In genomic region chr5:8244696-8245095, GRCm38 (mm10) we compare ENCODE assay signal across 20 mouse cellular contexts.
DNase-seq lines count a peak whose midpoint lies in the region; TF ChIP-seq lines count a peak whose summit lies in the region.
"Had no signal": no experiment of that assay in that cellular context is flagged by ENCODE, and none has a peak within 500 bp of the region (broad histone marks: within the 10 kb centered on the region; RNA-seq: fewer than 3 reads in every experiment).

No protein-coding gene starts in this region.

- no peaks in the 10 kb centered on the region for H3K9me3 ChIP-seq in CH12.LX (replicated peaks; ENCODE audit: low read length)
- H3K9me3 ChIP-seq: embryonic facial prominence, embryonic 13.5 days; embryonic facial prominence, embryonic 15.5 days; forebrain, embryonic 10.5 days; forebrain, embryonic 12.5 days; G1E had no signal

- TF ChIP-seq CTCF in CH12.LX (conservative IDR thresholded peaks at IDR 0.05 in 1 of 2, IDR thresholded peaks at IDR 0.05 in 1 of 2; ENCODE audit: low read depth in 2 of 2, low read length in 2 of 2) = no peak

- no peak overlapping the region for H3K9ac ChIP-seq in CH12.LX (ENCODE audit: insufficient read depth, low read depth)
- H3K9ac ChIP-seq: embryonic facial prominence, embryonic 13.5 days; embryonic facial prominence, embryonic 15.5 days; forebrain, embryonic 12.5 days had no signal

- no peak overlapping the region for H3K27ac ChIP-seq in CH12.LX (ENCODE audit: insufficient read depth, low read depth)
- H3K27ac ChIP-seq: embryonic facial prominence, embryonic 13.5 days; embryonic facial prominence, embryonic 15.5 days; forebrain, embryonic 10.5 days; forebrain, embryonic 12.5 days had no signal

- in situ Hi-C loops in CH12.LX (cut with MboI; ENCODE audit: low pct_ligation_motif_present, low pct_unique_long_range_greater_than_20kb, low sequenced_read_pairs) = no loop called here

- no peak for TF ChIP-seq POLR2A in CH12.LX (IDR thresholded peaks at IDR 0.05; ENCODE audit: low read depth, low read length)

- TF ChIP-seq EP300 in CH12.LX (IDR thresholded peaks at IDR 0.05; ENCODE audit: low read length) = peak; percentile 82

- H3K36me3 ChIP-seq in CH12.LX (replicated peaks in 1 of 2; ENCODE audit: control insufficient read depth in 1 of 2, insufficient read depth in 1 of 2, low read length in 1 of 2) = no peaks in the 10 kb centered on the region
- H3K36me3 ChIP-seq: embryonic facial prominence, embryonic 13.5 days; embryonic facial prominence, embryonic 15.5 days; forebrain, embryonic 10.5 days; forebrain, embryonic 12.5 days; G1E had no signal

- peaks cover 0 to 2% of the 10 kb centered on the region in 2 experiments; a peak in 1 of 4 replicates for H3K4me1 ChIP-seq in CH12.LX (ENCODE audit: control insufficient read depth in 1 of 2, insufficient read depth in 2 of 2)
- H3K4me1 ChIP-seq: embryonic facial prominence, embryonic 13.5 days; embryonic facial prominence, embryonic 15.5 days; forebrain, embryonic 12.5 days had no signal

- no peak overlapping the region; the same call in 1 of the 2 replicates for H3K4me2 ChIP-seq in CH12.LX (ENCODE audit: insufficient read depth, low read depth, poor library complexity, severe bottlenecking)
- H3K4me2 ChIP-seq: embryonic facial prominence, embryonic 13.5 days; embryonic facial prominence, embryonic 15.5 days; forebrain, embryonic 12.5 days had no signal

- TF ChIP-seq RAD21 in CH12.LX (IDR thresholded peaks at IDR 0.05; ENCODE audit: low read depth, low read length) = no peak; the same call in none of the 2 replicates

- H3K4me3 ChIP-seq in CH12.LX (replicated peaks in 1 of 3; ENCODE audit: low read depth in 2 of 3, low read length in 2 of 3, poor library complexity in 1 of 3) = no peak overlapping the region
- H3K4me3 ChIP-seq: embryonic facial prominence, embryonic 13.5 days; embryonic facial prominence, embryonic 15.5 days; erythroblast, embryonic 14.5 days; forebrain, embryonic 10.5 days; forebrain, embryonic 12.5 days had no signal

- DNase-seq in heart, adult 11 months = peak; percentile 39
- no peak for DNase-seq in heart, adult 18-20 months
- peak; percentile 22 for DNase-seq in CH12.LX (ENCODE audit: extremely low read depth)
- peak; percentile 35 for DNase-seq in brain, adult 2 months (ENCODE audit: low read depth, low spot score)
- no peak for DNase-seq in left cerebral cortex, postnatal 36 days (ENCODE audit: low spot score in 2 of 2)
- DNase-seq: adrenal gland, adult 8-10 months; adrenal gland, postnatal 14 days; adrenal gland, postnatal 36 days; cerebellum, adult 11 months; cerebellum, adult 18-20 months; cerebellum, adult 8-10 months; cerebellum, postnatal 14 days; cerebellum, postnatal 36 days; embryo, embryonic 11 days had no signal

- no peaks in the 10 kb centered on the region for H3K79me2 ChIP-seq in CH12.LX (replicated peaks; ENCODE audit: control insufficient read depth, extremely low read depth, insufficient read depth, poor library complexity, severe bottlenecking)

- dilution Hi-C loops in CH12.LX (cut with MboI; ENCODE audit: extremely low pct_ligation_motif_present, extremely low pct_unique_long_range_greater_than_20kb, low sequenced_read_pairs) = no loop called here

- intact Hi-C loops in left cerebral cortex, postnatal 36 days (cut with DNase I) = no loop called here

- H3K27me3 ChIP-seq in CH12.LX (replicated peaks) = no peaks in the 10 kb centered on the region
- H3K27me3 ChIP-seq: embryonic facial prominence, embryonic 13.5 days; embryonic facial prominence, embryonic 15.5 days; forebrain, embryonic 12.5 days had no signal

TF ChIP-seq in CH12.LX, 34 proteins besides CTCF, POLR2A, EP300 and RAD21:
- TF ChIP-seq JUN (IDR thresholded peaks at IDR 0.05; ENCODE audit: insufficient read depth, low read depth, low read length) (peak; percentile 82), ZC3H11A (IDR thresholded peaks at IDR 0.05; ENCODE audit: low read depth, low read length) (no peak), TBP (conservative IDR thresholded peaks at IDR 0.05; ENCODE audit: low read depth, low read length) (no peak), ETS1 (conservative IDR thresholded peaks at IDR 0.05; ENCODE audit: low read depth, low read length) (peak; percentile 81), JUND (conservative IDR thresholded peaks at IDR 0.05; ENCODE audit: low read depth, low read length) (peak; percentile 86), POLR2AphosphoS2 (IDR thresholded peaks at IDR 0.05; ENCODE audit: low read depth, low read length) (no peak), GABPA (IDR thresholded peaks at IDR 0.05; ENCODE audit: insufficient replicate concordance, low read depth, low read length) (no peak), USF1 (IDR thresholded peaks at IDR 0.05; ENCODE audit: low read depth, low read length) (no peak), ZMIZ1 (IDR thresholded peaks at IDR 0.05; ENCODE audit: low read depth, low read length) (no peak), MYC (IDR thresholded peaks at IDR 0.05; ENCODE audit: low read depth, low read length) (no peak), RCOR1 (conservative IDR thresholded peaks at IDR 0.05; ENCODE audit: low read depth, low read length) (0 out of 2 replicates have a peak, but pooled peaks have one; percentile 59), SIN3A (IDR thresholded peaks at IDR 0.05; ENCODE audit: low read length) (peak; percentile 60; the same call in 1 of the 2 replicates), ZKSCAN1 (IDR thresholded peaks at IDR 0.05; ENCODE audit: borderline replicate concordance, low read depth, low read length) (no peak), IRF4 (IDR thresholded peaks at IDR 0.05; ENCODE audit: low read depth, low read length) (peak; percentile 81), CHD1 (IDR thresholded peaks at IDR 0.05; ENCODE audit: low read depth, low read length) (no peak), MAZ (IDR thresholded peaks at IDR 0.05; ENCODE audit: low read depth, low read length) (no peak), KAT2A (IDR thresholded peaks at IDR 0.05; ENCODE audit: insufficient replicate concordance, low read length) (no peak), BHLHE40 (IDR thresholded peaks at IDR 0.05; ENCODE audit: low read depth, low read length) (peak; percentile 76), USF2 (conservative IDR thresholded peaks at IDR 0.05; ENCODE audit: low read depth, low read length) (no peak), NELFE (IDR thresholded peaks at IDR 0.05; ENCODE audit: low read depth, low read length) (no peak), ELF1 (IDR thresholded peaks at IDR 0.05; ENCODE audit: low read depth, low read length) (no peak), MAX (IDR thresholded peaks at IDR 0.05; ENCODE audit: low read length) (no peak), PAX5 (IDR thresholded peaks at IDR 0.05; ENCODE audit: low read length) (no peak), TCF12 (IDR thresholded peaks at IDR 0.05; ENCODE audit: low read depth, low read length) (peak; percentile 48; the same call in 1 of the 2 replicates), MXI1 (IDR thresholded peaks at IDR 0.05; ENCODE audit: low read depth, low read length) (no peak), HCFC1 (IDR thresholded peaks at IDR 0.05; ENCODE audit: low read depth, low read length) (no peak), MAFK (IDR thresholded peaks at IDR 0.05; ENCODE audit: insufficient replicate concordance, low read length) (0 out of 2 replicates have a peak, but pooled peaks have one; percentile 36), NRF1 (IDR thresholded peaks at IDR 0.05; ENCODE audit: low read depth, low read length) (no peak), MEF2A (IDR thresholded peaks at IDR 0.05; ENCODE audit: borderline replicate concordance, low read depth, low read length) (peak; percentile 41; the same call in 1 of the 2 replicates), CHD2 (IDR thresholded peaks at IDR 0.05; ENCODE audit: low read length) (no peak), SMC3 (IDR thresholded peaks at IDR 0.05; ENCODE audit: low read depth, low read length) (no peak), E2F4 (IDR thresholded peaks at IDR 0.05; ENCODE audit: insufficient replicate concordance, low read depth, low read length) (no peak), UBTF (IDR thresholded peaks at IDR 0.05; ENCODE audit: low read depth, low read length) (no peak), ZNF384 (IDR thresholded peaks at IDR 0.05; ENCODE audit: low read depth, low read length) (no peak)

Comparison
In these comparisons a context has a peak if more than half of its experiments do, and no peak if none do; other contexts are left out.
1. DNase-seq: peak in heart, adult 11 months (single experiment), CH12.LX (single experiment) and brain, adult 2 months (single experiment); none in heart, adult 18-20 months (0 of 2) and left cerebral cortex, postnatal 36 days (0 of 2).